Mouse (Mus musculus) regulatory T cell (primary cell): Measurements from ENCODE around the gene Fam122a.

Source experiments
- in situ Hi-C: fragments of 300-600 bp; cut with MboI, MseI; formaldehyde crosslinking; loops from one replicate; pipeline ENCODE4 v1.15.1; 2025; ENCODE audit warnings: high pct_unique_total_duplicates

The Fam122a gene

GRCm38 (mm10) chr19:24431381-24431780 lies 45.8 kb downstream of the Fam122a start:
- in situ Hi-C loops: no loop called here

GRCm38 (mm10) chr19:24428011-24428410 lies 49.1 kb downstream of the Fam122a start:
- in situ Hi-C loops: no loop called here

- in situ Hi-C loops: no loop called here
Measured at GRCm38 (mm10) chr19:24427258-24427657, 49.9 kb downstream of the Fam122a start.

GRCm38 (mm10) chr19:24426759-24427181 lies 50.4 kb downstream of the Fam122a start:
- in situ Hi-C loops: no loop called here
